Mouse (Mus musculus): ENCODE results near the gene Fgfrl1.

DNA sequence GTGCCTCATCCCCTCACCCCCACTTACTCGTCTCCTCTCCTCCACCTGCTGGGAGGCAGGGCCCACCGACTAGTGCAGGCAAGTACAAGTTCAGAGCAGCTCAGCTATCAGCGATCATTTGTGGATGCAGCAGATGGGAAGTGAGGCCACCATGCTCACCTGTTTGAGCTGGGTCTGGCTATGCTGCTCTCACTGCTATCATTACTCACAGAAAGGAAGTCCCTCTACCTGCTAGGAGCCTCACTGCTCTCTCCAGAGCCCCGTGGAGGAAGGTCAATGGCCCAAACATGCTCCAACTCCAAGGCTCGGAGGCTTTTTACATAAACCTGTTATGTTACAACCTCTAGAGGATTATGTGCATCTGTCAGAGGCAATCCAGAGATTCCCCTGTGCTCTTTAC, 34.8 kb upstream of the Fgfrl1 start:
- TF ChIP-seq CTCF (IDR thresholded peaks at IDR 0.05; ENCODE audit: extremely low read depth, insufficient read depth, low read length) = no peak
- TF ChIP-seq POLR2A (IDR thresholded peaks at IDR 0.05; ENCODE audit: extremely low read depth, insufficient read depth, low read length) = no peak
